Mouse (Mus musculus) MEL (cell line): ENCODE results near the gene Tubg2. TPM values are rescaled to one million over a fixed set of nuclear protein-coding genes. Genes with fewer than 3 reads are reported as not detected.

Experiments
- DNase-seq: peaks from one replicate; pipeline ENCODE4 v3.0.0; 2011; ENCODE audit warnings: low read depth, low spot score
- H3K27ac ChIP-seq: 2 replicates; pipeline ENCODE4 v1.5.1; 2012; ENCODE audit warnings: low read depth, mild to moderate bottlenecking, control low read depth, low read length, moderate library complexity; ENCODE audit not compliant: control insufficient read depth
- H3K27me3 ChIP-seq, 2 experiments: fragments of 150-350 bp in 1 of 2; sonication (generic) in 1 of 2; 2 replicates each; pipeline ENCODE4 v1.6.1; 2012; ENCODE audit warnings: low read length in 2 of 2, mild to moderate bottlenecking in 2 of 2, improper control_type of control experiment in 1 of 2, moderate library complexity in 1 of 2; ENCODE audit not compliant: insufficient read depth in 2 of 2, control insufficient read depth in 1 of 2
- H3K36me3 ChIP-seq, 2 experiments: 2 replicates each; pipeline ENCODE4 v1.6.1; 2012 to 2014; ENCODE audit warnings: low read length in 2 of 2, improper control_type of control experiment in 1 of 2, inconsistent platforms in 1 of 2, mild to moderate bottlenecking in 1 of 2; ENCODE audit not compliant: insufficient read depth in 2 of 2, control insufficient read depth in 1 of 2
- H3K4me1 ChIP-seq, 2 experiments: fragments of 150-350 bp in 1 of 2; sonication (generic) in 1 of 2; 2 replicates each; pipeline ENCODE4 v1.6.1; 2012; ENCODE audit warnings: low read length in 2 of 2, improper control_type of control experiment in 1 of 2, mild to moderate bottlenecking in 1 of 2; ENCODE audit not compliant: insufficient read depth in 2 of 2, control insufficient read depth in 1 of 2
- H3K4me3 ChIP-seq, 2 experiments: fragments of 150-350 bp in 1 of 2; sonication (generic) in 1 of 2; 2 replicates each; pipeline ENCODE4 v1.5.1; 2012; ENCODE audit warnings: low read depth in 2 of 2, low read length in 2 of 2, mild to moderate bottlenecking in 2 of 2, moderate library complexity in 2 of 2, control low read depth in 1 of 2, improper control_type of control experiment in 1 of 2; ENCODE audit not compliant: control insufficient read depth in 1 of 2, insufficient read depth in 1 of 2
- H3K79me2 ChIP-seq: 2 replicates; pipeline ENCODE4 v1.6.1; 2012; ENCODE audit warnings: mild to moderate bottlenecking, low read length, moderate library complexity; ENCODE audit not compliant: control insufficient read depth, poor library complexity, insufficient read depth
- H3K9ac ChIP-seq: 2 replicates; pipeline ENCODE4 v1.6.1; 2012; ENCODE audit warnings: low read depth, mild to moderate bottlenecking, control low read depth, low read length, moderate library complexity; ENCODE audit not compliant: control insufficient read depth, poor library complexity, severe bottlenecking
- H3K9me3 ChIP-seq: fragments of 150-350 bp; sonication (generic); replicated peaks from 2 replicates; pipeline ENCODE4 v1.6.1; 2012; ENCODE audit warnings: mild to moderate bottlenecking, low read length, improper control_type of control experiment, moderate library complexity; ENCODE audit not compliant: insufficient read depth
- CHD1 ChIP-seq: IDR thresholded peaks from 2 replicates; pipeline ENCODE4 v1.6.1; 2012; ENCODE audit warnings: low read depth, mild to moderate bottlenecking, inconsistent platforms, low read length, improper control_type of control experiment
- CHD2 ChIP-seq: IDR thresholded peaks from 2 replicates; pipeline ENCODE4 v1.6.1; 2011; ENCODE audit warnings: low read length, improper control_type of control experiment
- E2F4 ChIP-seq: IDR thresholded peaks from 2 replicates; pipeline ENCODE4 v1.6.1; 2011; ENCODE audit warnings: low read depth, low read length, improper control_type of control experiment, borderline replicate concordance
- EP300 ChIP-seq, 2 experiments: IDR thresholded peaks; 2 replicates each; pipeline ENCODE4 v1.6.1; 2011; ENCODE audit warnings: improper control_type of control experiment in 2 of 2, low read length in 2 of 2, low read depth in 1 of 2, mild to moderate bottlenecking in 1 of 2
- ETS1 ChIP-seq: IDR thresholded peaks from 2 replicates; pipeline ENCODE4 v1.6.1; 2012; ENCODE audit warnings: low read depth, mild to moderate bottlenecking, inconsistent platforms, low read length, improper control_type of control experiment, moderate library complexity
- GABPA ChIP-seq: IDR thresholded peaks from 2 replicates; pipeline ENCODE4 v1.6.1; 2012; ENCODE audit warnings: low read depth, mild to moderate bottlenecking, inconsistent platforms, low read length, improper control_type of control experiment, moderate library complexity
- GATA1 ChIP-seq: IDR thresholded peaks from 2 replicates; pipeline ENCODE4 v1.6.1; 2011; ENCODE audit warnings: low read depth, low read length, improper control_type of control experiment
- JUND ChIP-seq: IDR thresholded peaks from 2 replicates; pipeline ENCODE4 v1.6.1; 2011; ENCODE audit warnings: low read depth, mild to moderate bottlenecking, improper control_type of control experiment, low read length
- MAX ChIP-seq: IDR thresholded peaks from 2 replicates; pipeline ENCODE4 v1.6.1; 2011; ENCODE audit warnings: low read length, improper control_type of control experiment
- MEF2A ChIP-seq: IDR thresholded peaks from 2 replicates; pipeline ENCODE4 v1.6.1; 2014; ENCODE audit warnings: low read depth, mild to moderate bottlenecking, inconsistent platforms, low read length, improper control_type of control experiment; ENCODE audit not compliant: poor library complexity, insufficient replicate concordance, severe bottlenecking; ENCODE audit errors: extremely low read depth
- MXI1 ChIP-seq: IDR thresholded peaks from 2 replicates; pipeline ENCODE4 v1.6.1; 2011; ENCODE audit warnings: mild to moderate bottlenecking, low read depth, low read length, improper control_type of control experiment
- MYB ChIP-seq: IDR thresholded peaks from 2 replicates; pipeline ENCODE4 v1.6.1; 2011; ENCODE audit warnings: mild to moderate bottlenecking, low read depth, low read length, improper control_type of control experiment
- MYC ChIP-seq: IDR thresholded peaks from 2 replicates; pipeline ENCODE4 v1.6.1; 2011; ENCODE audit warnings: low read depth, mild to moderate bottlenecking, low read length, improper control_type of control experiment, moderate library complexity
- POLR2AphosphoS5 ChIP-seq: IDR thresholded peaks from 2 replicates; pipeline ENCODE4 v1.6.1; 2012; ENCODE audit warnings: low read depth, borderline replicate concordance, mild to moderate bottlenecking, inconsistent platforms, low read length, moderate library complexity, mixed read lengths
- SMC3 ChIP-seq: IDR thresholded peaks from 2 replicates; pipeline ENCODE4 v1.6.1; 2011; ENCODE audit warnings: low read depth, low read length, improper control_type of control experiment
- TBP ChIP-seq: IDR thresholded peaks from 2 replicates; pipeline ENCODE4 v1.8.0; 2011; ENCODE audit warnings: low read depth, low read length, improper control_type of control experiment
- UBTF ChIP-seq: IDR thresholded peaks from 2 replicates; pipeline ENCODE4 v1.6.1; 2012; ENCODE audit warnings: low read depth, mild to moderate bottlenecking, inconsistent platforms, low read length, improper control_type of control experiment, moderate library complexity, borderline replicate concordance; ENCODE audit not compliant: insufficient read depth
- USF2 ChIP-seq, 2 experiments: IDR thresholded peaks; 2 replicates each; pipeline ENCODE4 v1.6.1; 2011 to 2012; ENCODE audit warnings: improper control_type of control experiment in 2 of 2, low read length in 2 of 2, borderline replicate concordance in 1 of 2, inconsistent platforms in 1 of 2, low read depth in 1 of 2, mild to moderate bottlenecking in 1 of 2; ENCODE audit not compliant: insufficient read depth in 1 of 2
- ZKSCAN1 ChIP-seq: IDR thresholded peaks from 2 replicates; pipeline ENCODE4 v1.6.1; 2012; ENCODE audit warnings: low read depth, mild to moderate bottlenecking, inconsistent platforms, low read length, improper control_type of control experiment, moderate library complexity
- ZMIZ1 ChIP-seq: IDR thresholded peaks from 2 replicates; pipeline ENCODE4 v1.6.1; 2012; ENCODE audit warnings: low read depth, mild to moderate bottlenecking, inconsistent platforms, low read length, improper control_type of control experiment, moderate library complexity
- ZNF384 ChIP-seq: IDR thresholded peaks from 2 replicates; pipeline ENCODE4 v1.6.1; 2012; ENCODE audit warnings: low read depth, mild to moderate bottlenecking, inconsistent platforms, low read length, improper control_type of control experiment
- polyA plus RNA-seq, 2 experiments: library from polyadenylated mRNA; stranded (reverse) in 1 of 2; unstranded in 1 of 2; fragments of >175 nt in 1 of 2; fragments of >200 nt in 1 of 2; gene quantifications; 2 replicates each; pipeline versions ENCODE4 v1.2.1 to v1.2.4; 2012; ENCODE audit warnings: low replicate concordance in 2 of 2, low read depth in 1 of 2; ENCODE audit not compliant: insufficient read length in 2 of 2, insufficient read depth in 1 of 2, missing spikeins in 1 of 2
- total RNA-seq: library from RNA; depleted of rRNA; stranded (reverse); fragments of 300-350 nt; gene quantifications from 2 replicates; pipeline ENCODE4 v1.2.3, GENCODE M21; 2012

Tubg2 gene
- total and polyA plus RNA-seq, 3 experiments = not detected

DNA sequence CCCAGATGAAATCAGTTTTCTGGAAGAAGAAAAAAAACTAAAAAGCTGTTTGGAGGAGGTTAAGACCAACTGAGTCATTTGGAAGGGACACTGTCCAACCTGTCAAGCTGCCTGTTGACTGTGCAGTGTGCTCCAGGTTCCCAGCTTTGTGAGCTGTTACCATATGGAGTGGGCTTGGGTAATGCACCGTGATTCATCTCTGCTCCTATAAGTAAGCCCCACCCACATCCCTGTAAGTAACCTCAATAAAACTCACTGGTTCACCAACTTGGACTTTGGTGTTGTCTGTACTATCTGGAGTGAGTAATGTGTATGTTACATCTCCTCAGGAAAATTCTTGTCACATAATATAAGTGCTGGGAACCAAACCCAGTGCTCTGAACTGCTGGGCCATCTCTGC is 2.9 kb upstream of the Tubg2 start:
- TF ChIP-seq UBTF (no peak), EP300 (IDR thresholded peaks at IDR 0.05; ENCODE audit: low read depth in 1 of 2, low read length in 2 of 2) (no peak), TBP (no peak), SMC3 (no peak), MYB (no peak), GABPA (no peak), USF2 (IDR thresholded peaks at IDR 0.05; ENCODE audit: borderline replicate concordance in 1 of 2, insufficient read depth in 1 of 2, low read depth in 1 of 2, low read length in 2 of 2) (no peak), CHD2 (no peak), ZKSCAN1 (no peak), ZMIZ1 (no peak), ZNF384 (no peak)
- no peak overlapping the region for H3K27ac ChIP-seq

DNA sequence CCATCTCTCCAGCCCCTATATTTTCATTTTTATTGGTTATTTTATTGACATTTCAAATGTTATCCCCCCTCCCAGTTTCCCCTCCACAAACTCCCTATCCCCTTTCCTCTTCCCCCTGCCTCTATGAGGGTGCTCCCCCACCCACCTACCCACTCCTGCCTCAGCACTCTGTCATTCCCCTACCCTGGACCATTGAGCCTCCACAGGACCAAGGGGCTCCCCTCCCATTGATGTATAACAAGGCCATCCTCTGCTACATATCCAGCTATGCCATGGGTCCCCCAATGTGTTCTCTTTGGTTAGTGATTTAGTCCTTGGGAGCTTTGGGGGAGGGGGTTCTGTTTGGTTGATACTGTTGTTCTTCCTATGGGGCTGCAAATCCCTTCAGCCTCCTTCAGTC is 1.1 kb upstream of the Tubg2 start:
- no peaks in the 10 kb centered on the region for H3K79me2 ChIP-seq
- no peak overlapping the region for H3K4me3 ChIP-seq
- no peak overlapping the region for H3K9ac ChIP-seq
- no peaks in the 10 kb centered on the region; a peak in 1 of 4 replicates for H3K36me3 ChIP-seq
- no peak overlapping the region for H3K27ac ChIP-seq
- no peaks in the 10 kb centered on the region for H3K9me3 ChIP-seq
- DNase-seq = no peak
- peaks cover 0 to under 1% of the 10 kb centered on the region in 2 experiments; a peak in 1 of 4 replicates for H3K4me1 ChIP-seq
- H3K27me3 ChIP-seq = peaks cover 1 to 3% of the 10 kb centered on the region in 2 experiments; a peak in 2 of 4 replicates
- no peak for TF ChIP-seq UBTF
- no peak for TF ChIP-seq MAX
- no peak for TF ChIP-seq CHD1
- no peak for TF ChIP-seq JUND
- TF ChIP-seq GATA1 = no peak
- TF ChIP-seq GABPA = no peak
- no peak for TF ChIP-seq USF2 (IDR thresholded peaks at IDR 0.05; ENCODE audit: borderline replicate concordance in 1 of 2, insufficient read depth in 1 of 2, low read depth in 1 of 2, low read length in 2 of 2)
- TF ChIP-seq MEF2A = no peak
- no peak for TF ChIP-seq MYC
- TF ChIP-seq ETS1 = no peak
- TF ChIP-seq MXI1 = no peak
- TF ChIP-seq POLR2AphosphoS5 = no peak
- TF ChIP-seq CHD2 = no peak
- no peak for TF ChIP-seq E2F4
- no peak for TF ChIP-seq TBP

More for the DNA sequence above, 2.9 kb upstream of the Tubg2 start:
- no peaks in the 10 kb centered on the region for H3K79me2 ChIP-seq
- H3K9me3 ChIP-seq = no peaks in the 10 kb centered on the region
- DNase-seq = no peak
- H3K4me1 ChIP-seq = peaks cover 3 to 9% of the 10 kb centered on the region in 2 experiments; a peak in 2 of 4 replicates
- H3K27me3 ChIP-seq = peaks cover 0 to 2% of the 10 kb centered on the region in 2 experiments; a peak in 2 of 4 replicates
- no peak overlapping the region for H3K9ac ChIP-seq
- H3K36me3 ChIP-seq = no peaks in the 10 kb centered on the region; a peak in 1 of 4 replicates
- no peak overlapping the region for H3K4me3 ChIP-seq
